Mouse (Mus musculus) limb, embryonic 12.5 days (tissue): ENCODE measurements at regions not wholly inside any gene's neighbourhood (a gene's known extent, or its start where the extent isn't known, plus 50 kb on each side); places are given as distances from the start of the nearest gene placed in this dataset.

Experiments
- ATAC-seq: fragments of 200-750 bp; cut with Nextera tagmentation; 2 replicates; pipeline ENCODE4 v1.8.0; 2017; ENCODE audit warnings: low read depth, moderate TSS enrichment; ENCODE audit not compliant: insufficient number of reproducible peaks, insufficient read depth, low FRiP score, low TSS enrichment
- H3K27ac ChIP-seq: fragments of 300-500 bp; sonication (generic); 2 replicates; pipeline ENCODE4 v1.5.1; 2016; ENCODE audit warnings: mild to moderate bottlenecking, moderate library complexity
- H3K27me3 ChIP-seq: fragments of 300-500 bp; sonication (generic); 2 replicates; pipeline ENCODE4 v1.6.1; 2016; ENCODE audit warnings: mild to moderate bottlenecking, moderate library complexity
- H3K36me3 ChIP-seq: fragments of 300-500 bp; sonication (generic); 2 replicates; pipeline ENCODE4 v1.6.1; 2016; ENCODE audit warnings: mild to moderate bottlenecking, moderate library complexity
- H3K4me1 ChIP-seq: fragments of 300-500 bp; sonication (generic); replicated peaks from 2 replicates; pipeline ENCODE4 v1.6.1; 2016
- H3K4me2 ChIP-seq: fragments of 300-500 bp; sonication (generic); 2 replicates; pipeline ENCODE4 v1.6.1; 2016; ENCODE audit warnings: mild to moderate bottlenecking, moderate library complexity
- H3K4me3 ChIP-seq: fragments of 300-500 bp; sonication (generic); replicated peaks from 2 replicates; pipeline ENCODE4 v1.5.1; 2016; ENCODE audit warnings: mild to moderate bottlenecking
- H3K9ac ChIP-seq: fragments of 300-500 bp; sonication (generic); replicated peaks from 2 replicates; pipeline ENCODE4 v1.6.1; 2016; ENCODE audit warnings: mild to moderate bottlenecking, moderate library complexity
- H3K9me3 ChIP-seq: fragments of 300-500 bp; sonication (generic); 2 replicates; pipeline ENCODE4 v1.6.1; 2016; ENCODE audit warnings: mild to moderate bottlenecking, moderate library complexity
- WGBS: fragments of 180-500 bp; shearing (Covaris S2); methylation state at CpG from one replicate; pipeline ENCODE4 v1.1.7; 2016; 5-methylcytosine and 5-hydroxymethylcytosine counted together

GRCm38 (mm10) chr1:71945070-71945469 is 267.0 kb downstream of the Mreg start:
- WGBS, result 92% methylated on average over 6 of the region's 6 CpGs
- no peaks in the 10 kb centered on the region for H3K9me3 ChIP-seq
- H3K4me3 ChIP-seq, result no peak overlapping the region

GRCm38 (mm10) chr1:71944531-71944930 is 267.6 kb downstream of the Mreg start:
- Histone ChIP-seq H3K4me1 (peaks cover 4% of the 10 kb centered on the region; the same call in 1 of the 2 replicates), H3K27ac (no peak overlapping the region), H3K36me3 (no peaks in the 10 kb centered on the region), H3K27me3 (no peaks in the 10 kb centered on the region), H3K4me3 (no peak overlapping the region), H3K9me3 (no peaks in the 10 kb centered on the region), H3K9ac (no peak overlapping the region), H3K4me2 (no peak overlapping the region)
- WGBS, result 61% methylated on average over 3 of the region's 3 CpGs
- no peak for ATAC-seq

More at GRCm38 (mm10) chr1:71945070-71945469, 267.0 kb downstream of the Mreg start:
- no peak overlapping the region for H3K4me2 ChIP-seq
- no peak overlapping the region for H3K27ac ChIP-seq
- peaks cover 4% of the 10 kb centered on the region; the same call in 1 of the 2 replicates for H3K4me1 ChIP-seq
- H3K36me3 ChIP-seq, result no peaks in the 10 kb centered on the region
- H3K9ac ChIP-seq, result no peak overlapping the region
- no peaks in the 10 kb centered on the region for H3K27me3 ChIP-seq
- no peak for ATAC-seq

GRCm38 (mm10) chr1:71942145-71942544 is 270.0 kb downstream of the Mreg start:
- Histone ChIP-seq H3K4me3 (no peak overlapping the region), H3K27ac (no peak overlapping the region), H3K36me3 (no peaks in the 10 kb centered on the region), H3K4me1 (peaks cover 11% of the 10 kb centered on the region), H3K27me3 (no peaks in the 10 kb centered on the region), H3K9ac (no peak overlapping the region), H3K4me2 (no peak overlapping the region), H3K9me3 (no peaks in the 10 kb centered on the region)
- ATAC-seq, result no peak

- peaks cover 15% of the 10 kb centered on the region for H3K4me1 ChIP-seq
- 69% methylated on average over 4 of the region's 4 CpGs for WGBS
- H3K27ac ChIP-seq, result no peak overlapping the region
- ATAC-seq, result no peak
- no peaks in the 10 kb centered on the region for H3K27me3 ChIP-seq
- no peak overlapping the region for H3K4me3 ChIP-seq
- H3K9me3 ChIP-seq, result no peaks in the 10 kb centered on the region
- H3K36me3 ChIP-seq, result no peaks in the 10 kb centered on the region
- H3K4me2 ChIP-seq, result no peak overlapping the region
- no peak overlapping the region for H3K9ac ChIP-seq
These were observed 270.4 kb downstream of the Mreg start for GRCm38 (mm10) chr1:71941688-71942087.

GRCm38 (mm10) chr1:71940900-71941299 is 271.2 kb downstream of the Mreg start:
- no peak overlapping the region for H3K4me2 ChIP-seq
- no peak overlapping the region for H3K4me3 ChIP-seq
- H3K4me1 ChIP-seq, result peaks cover 23% of the 10 kb centered on the region
- no peaks in the 10 kb centered on the region for H3K9me3 ChIP-seq
- no peaks in the 10 kb centered on the region for H3K27me3 ChIP-seq
- H3K36me3 ChIP-seq, result no peaks in the 10 kb centered on the region
- H3K9ac ChIP-seq, result no peak overlapping the region
- 70% methylated on average over 4 of the region's 4 CpGs for WGBS
- no peak for ATAC-seq
- no peak overlapping the region for H3K27ac ChIP-seq

- Histone ChIP-seq H3K4me3 (no peak overlapping the region), H3K27me3 (no peaks in the 10 kb centered on the region), H3K4me2 (peak overlapping the region; percentile 31; the same call in 1 of the 2 replicates), H3K27ac (no peak overlapping the region), H3K9ac (no peak overlapping the region), H3K9me3 (no peaks in the 10 kb centered on the region), H3K4me1 (peaks cover 23% of the 10 kb centered on the region), H3K36me3 (no peaks in the 10 kb centered on the region)
- ATAC-seq, result no peak
- WGBS, result 51% methylated on average over 12 of the region's 12 CpGs
These were observed 273.6 kb downstream of the Mreg start for GRCm38 (mm10) chr1:71938323-71939007.

- WGBS, result 46% methylated on average over 8 of the region's 8 CpGs
- no peak for ATAC-seq
- Histone ChIP-seq H3K9me3 (no peaks in the 10 kb centered on the region), H3K27me3 (no peaks in the 10 kb centered on the region), H3K27ac (no peak overlapping the region), H3K4me1 (peaks cover 23% of the 10 kb centered on the region), H3K9ac (no peak overlapping the region), H3K4me2 (peak overlapping the region; percentile 31; the same call in 1 of the 2 replicates), H3K4me3 (no peak overlapping the region), H3K36me3 (no peaks in the 10 kb centered on the region)
These were observed 274.2 kb downstream of the Mreg start for GRCm38 (mm10) chr1:71937922-71938321.

- Histone ChIP-seq H3K4me3 (no peak overlapping the region), H3K27me3 (no peaks in the 10 kb centered on the region), H3K36me3 (no peaks in the 10 kb centered on the region), H3K4me1 (peaks cover 23% of the 10 kb centered on the region), H3K9ac (no peak overlapping the region), H3K27ac (no peak overlapping the region), H3K4me2 (no peak overlapping the region), H3K9me3 (no peaks in the 10 kb centered on the region)
- no peak for ATAC-seq
- 65% methylated on average over 3 of the region's 3 CpGs for WGBS
These were observed 274.9 kb downstream of the Mreg start for GRCm38 (mm10) chr1:71937168-71937567.

GRCm38 (mm10) chr1:71936501-71937129 is 275.5 kb downstream of the Mreg start:
- Histone ChIP-seq H3K36me3 (no peaks in the 10 kb centered on the region), H3K4me3 (no peak overlapping the region), H3K27me3 (no peaks in the 10 kb centered on the region), H3K9me3 (no peaks in the 10 kb centered on the region), H3K9ac (no peak overlapping the region), H3K4me2 (no peak overlapping the region), H3K4me1 (peaks cover 23% of the 10 kb centered on the region), H3K27ac (no peak overlapping the region)
- no peak for ATAC-seq
- 20% methylated on average over 5 of the region's 5 CpGs for WGBS

GRCm38 (mm10) chr1:71925501-71925900 is 272.5 kb upstream of the Fn1 start:
- Histone ChIP-seq H3K4me3 (no peak overlapping the region), H3K4me2 (no peak overlapping the region), H3K27ac (no peak overlapping the region), H3K4me1 (no peaks in the 10 kb centered on the region), H3K27me3 (no peaks in the 10 kb centered on the region), H3K36me3 (no peaks in the 10 kb centered on the region), H3K9ac (no peak overlapping the region), H3K9me3 (no peaks in the 10 kb centered on the region)
- no peak for ATAC-seq
- 93% methylated on average over 2 of the region's 2 CpGs for WGBS

- H3K4me3 ChIP-seq, result no peak overlapping the region
- no peaks in the 10 kb centered on the region for H3K9me3 ChIP-seq
- H3K36me3 ChIP-seq, result no peaks in the 10 kb centered on the region
- no peaks in the 10 kb centered on the region for H3K4me1 ChIP-seq
- no peak for ATAC-seq
- 71% methylated on average over 1 of the region's 1 CpGs for WGBS
- no peak overlapping the region for H3K9ac ChIP-seq
- no peaks in the 10 kb centered on the region for H3K27me3 ChIP-seq
- no peak overlapping the region for H3K27ac ChIP-seq
- no peak overlapping the region for H3K4me2 ChIP-seq
These were observed 271.9 kb upstream of the Fn1 start for GRCm38 (mm10) chr1:71924884-71925283.

- ATAC-seq, result no peak
- no peak overlapping the region for H3K27ac ChIP-seq
- no peaks in the 10 kb centered on the region for H3K9me3 ChIP-seq
- no peak overlapping the region for H3K9ac ChIP-seq
- H3K4me1 ChIP-seq, result no peaks in the 10 kb centered on the region
- H3K4me3 ChIP-seq, result no peak overlapping the region
- no peaks in the 10 kb centered on the region for H3K27me3 ChIP-seq
- no peaks in the 10 kb centered on the region for H3K36me3 ChIP-seq
- 41% methylated on average over 3 of the region's 3 CpGs for whole genome bisulfite sequencing
- H3K4me2 ChIP-seq, result no peak overlapping the region
These were observed 270.7 kb upstream of the Fn1 start for GRCm38 (mm10) chr1:71923731-71924130.
